Mouse (Mus musculus) mammary gland, adult 2 months (tissue): Measurements from ENCODE around the gene 4921507P07Rik. TPM values are rescaled to one million over a fixed set of nuclear protein-coding genes. Genes with fewer than 3 reads are reported as not detected.

Source experiments
- polyA plus RNA-seq: library from polyadenylated mRNA; depleted of rRNA; stranded (reverse); fragments of >200 nt; gene quantifications from 2 replicates; pipeline ENCODE4 v1.2.3, GENCODE M21; 2012; ENCODE audit warnings: low replicate concordance; rRNA removed

The 4921507P07Rik gene
- polyA plus RNA-seq, result 0.10 and 0.63 TPM in 2 replicates

DNA sequence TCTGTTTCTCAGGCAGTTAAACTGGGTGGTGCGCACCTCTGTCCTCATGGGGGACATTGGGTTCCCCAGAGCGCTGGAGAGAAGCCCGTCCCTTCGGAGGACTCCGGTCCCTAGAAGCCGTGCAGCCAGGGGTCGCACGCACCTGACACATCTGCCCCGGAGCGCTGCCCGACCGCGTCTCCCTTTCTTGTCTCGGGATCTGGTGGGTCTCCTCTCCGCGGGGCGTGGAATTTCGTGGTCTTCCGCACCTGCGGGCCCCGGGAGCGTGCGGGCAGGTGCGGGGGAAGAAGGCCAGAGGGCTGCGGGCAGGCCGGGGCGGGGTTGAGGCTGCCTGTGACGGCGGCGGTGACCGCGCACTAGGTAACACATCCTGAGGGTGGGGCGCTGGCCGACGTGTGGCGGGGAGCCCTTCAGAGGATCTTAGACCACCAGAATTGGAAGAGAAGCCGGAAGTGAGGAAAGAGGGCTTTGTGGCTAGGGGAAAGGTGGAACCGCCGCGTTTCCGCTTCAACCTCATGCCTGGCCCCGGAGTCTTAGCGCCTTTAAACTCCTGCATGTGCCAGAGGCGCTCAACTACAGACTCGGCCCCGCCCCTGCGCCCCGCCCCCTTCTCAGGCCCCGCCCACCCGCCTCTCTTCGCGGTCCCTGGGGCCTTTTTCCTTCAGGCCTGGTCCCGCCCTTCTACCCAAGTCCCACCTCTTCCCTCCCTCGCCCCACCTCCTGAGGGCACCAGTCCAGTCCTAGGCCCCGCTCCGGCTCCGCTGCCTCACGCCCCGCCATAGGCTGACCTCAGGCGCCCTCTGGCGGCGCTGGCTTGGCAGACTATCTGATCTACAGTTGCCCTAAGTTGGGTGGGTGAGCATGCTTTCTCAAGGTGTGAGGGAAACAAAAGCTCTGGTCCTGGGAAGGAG is at the start of gene 4921507P07Rik:
TSS of gene 4921507P07Rik (minus strand) at position 332 of the 911 bp plus-strand sequence.

DNA sequence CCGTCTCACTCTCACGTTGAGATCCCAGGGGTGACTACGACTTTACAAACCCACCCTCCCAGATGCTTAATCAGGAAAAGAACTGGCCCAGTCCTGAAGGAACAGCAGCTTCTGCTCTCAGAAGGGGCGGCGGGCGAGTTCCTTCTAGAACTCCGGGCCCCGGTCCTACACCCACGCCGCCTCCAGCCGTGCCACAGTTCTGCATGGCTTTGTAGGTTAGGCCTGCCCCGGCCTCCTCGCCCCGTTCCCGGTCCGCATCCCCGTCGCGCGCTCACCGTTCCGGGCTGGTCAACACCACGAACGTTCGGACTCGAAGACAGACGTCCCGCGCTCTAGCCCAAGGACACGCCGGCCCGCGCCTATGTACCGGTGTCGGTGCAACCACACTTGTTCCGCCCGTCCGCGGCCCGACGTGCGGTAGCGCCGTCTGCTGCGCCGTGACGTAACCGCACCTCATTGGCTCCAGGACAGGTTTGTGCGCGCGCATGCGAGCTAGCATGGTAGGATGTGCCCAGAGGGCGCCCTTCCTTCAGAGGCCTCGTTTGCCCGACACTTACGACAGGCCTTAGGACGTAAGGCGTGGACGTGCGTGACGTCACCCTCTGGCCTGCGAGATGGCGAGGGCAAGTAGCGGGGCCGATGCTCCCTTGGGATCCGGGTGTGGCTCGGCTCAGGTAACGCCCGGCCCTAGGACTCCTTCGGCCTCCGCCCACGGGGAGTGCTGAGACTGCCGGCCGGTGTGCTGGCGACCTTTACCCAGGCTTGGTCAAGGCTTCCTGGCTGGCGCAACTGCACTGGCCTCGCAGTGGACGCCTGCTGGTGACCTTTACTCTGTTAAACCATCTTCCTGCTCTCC is 30.1 kb downstream of the 4921507P07Rik start, which contains the start of gene Cycs:
TSS of gene Cycs (minus strand) at position 398 of the 856 bp plus-strand sequence.

Other genes starting within 250 kb of the 4921507P07Rik start
- 5.0 and 7.4 TPM in 2 replicates for gene Osbpl3, start 140.4 kb downstream of the 4921507P07Rik start, polyA plus RNA-seq
- gene Cycs, start 30.1 kb downstream of the 4921507P07Rik start, polyA plus RNA-seq, result 2.2 and 6.5 TPM in 2 replicates
- not detected in 2 replicates for gene Npvf, start 57.8 kb upstream of the 4921507P07Rik start, polyA plus RNA-seq